Mouse (Mus musculus) telencephalon, adult 2 months (tissue): Measurements from ENCODE around the gene Cdk17.

Source experiments
- DNase-seq: peaks from one replicate; pipeline ENCODE4 v3.0.0-alpha.2; 2011; ENCODE audit warnings: low read depth, low spot score

Gene Cdk17

GRCm38 (mm10) chr10:93171182-93171855 is 10.6 kb downstream of the Cdk17 start:
- DNase-seq, result no peak

DNA sequence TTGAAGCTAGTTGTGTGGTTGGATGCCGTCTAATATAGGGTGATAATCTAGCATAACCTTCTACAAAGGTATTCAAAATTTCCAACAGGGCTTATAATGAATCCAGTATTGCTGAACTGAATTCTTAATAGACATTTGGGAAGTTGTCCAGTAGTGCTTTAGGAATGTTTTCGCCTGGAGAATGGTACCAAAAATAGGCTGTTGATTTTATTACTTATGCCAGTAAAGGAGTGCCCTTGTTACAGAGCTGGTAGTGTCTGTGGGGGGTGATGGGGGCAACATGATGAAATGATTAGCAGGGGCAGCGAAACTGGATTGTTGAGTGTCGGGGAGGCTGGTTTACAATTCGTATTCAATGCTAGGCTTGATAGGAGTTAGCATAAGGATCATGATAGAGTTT is 16.8 kb downstream of the Cdk17 start:
- no peak for DNase-seq

DNA sequence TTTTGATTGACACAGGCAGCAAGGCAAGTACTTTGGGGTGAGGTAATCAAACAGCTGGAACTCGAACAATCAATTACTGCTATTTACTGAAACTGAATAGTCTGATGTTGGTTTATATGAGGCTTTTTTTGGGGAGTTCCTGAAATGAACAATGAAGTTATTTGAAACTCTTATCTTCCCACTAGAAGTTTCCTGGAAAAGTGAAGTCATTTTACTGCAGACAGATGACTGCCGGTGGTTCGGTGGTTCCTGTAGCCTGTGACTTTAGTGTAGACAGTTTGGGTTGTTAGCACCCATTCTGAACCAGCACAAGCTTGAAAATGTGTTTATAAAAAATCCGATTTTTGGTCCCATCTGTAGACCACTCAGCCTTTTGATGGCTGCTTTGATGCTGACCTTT is 17.2 kb downstream of the Cdk17 start:
- no peak for DNase-seq

DNA sequence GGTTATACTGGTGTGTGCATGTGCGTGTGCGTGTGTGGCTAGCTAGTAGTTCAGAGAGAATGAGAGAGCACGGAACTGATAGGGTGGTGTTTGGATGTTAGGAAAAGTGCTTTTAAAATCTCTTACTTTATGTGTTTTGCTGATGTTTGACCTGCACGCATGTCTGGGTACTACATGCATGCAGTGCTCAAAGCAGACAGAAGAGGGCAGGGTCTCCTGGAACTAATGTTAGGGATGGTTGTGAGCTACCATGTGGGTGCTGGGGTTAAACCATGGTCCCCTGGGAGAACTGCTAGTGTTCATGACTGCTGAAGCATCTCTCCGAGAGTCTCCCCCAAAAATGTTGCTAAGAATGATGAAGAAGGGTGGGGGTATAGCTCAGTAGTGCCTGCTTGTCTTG is 18.0 kb downstream of the Cdk17 start:
- DNase-seq, result no peak

DNA sequence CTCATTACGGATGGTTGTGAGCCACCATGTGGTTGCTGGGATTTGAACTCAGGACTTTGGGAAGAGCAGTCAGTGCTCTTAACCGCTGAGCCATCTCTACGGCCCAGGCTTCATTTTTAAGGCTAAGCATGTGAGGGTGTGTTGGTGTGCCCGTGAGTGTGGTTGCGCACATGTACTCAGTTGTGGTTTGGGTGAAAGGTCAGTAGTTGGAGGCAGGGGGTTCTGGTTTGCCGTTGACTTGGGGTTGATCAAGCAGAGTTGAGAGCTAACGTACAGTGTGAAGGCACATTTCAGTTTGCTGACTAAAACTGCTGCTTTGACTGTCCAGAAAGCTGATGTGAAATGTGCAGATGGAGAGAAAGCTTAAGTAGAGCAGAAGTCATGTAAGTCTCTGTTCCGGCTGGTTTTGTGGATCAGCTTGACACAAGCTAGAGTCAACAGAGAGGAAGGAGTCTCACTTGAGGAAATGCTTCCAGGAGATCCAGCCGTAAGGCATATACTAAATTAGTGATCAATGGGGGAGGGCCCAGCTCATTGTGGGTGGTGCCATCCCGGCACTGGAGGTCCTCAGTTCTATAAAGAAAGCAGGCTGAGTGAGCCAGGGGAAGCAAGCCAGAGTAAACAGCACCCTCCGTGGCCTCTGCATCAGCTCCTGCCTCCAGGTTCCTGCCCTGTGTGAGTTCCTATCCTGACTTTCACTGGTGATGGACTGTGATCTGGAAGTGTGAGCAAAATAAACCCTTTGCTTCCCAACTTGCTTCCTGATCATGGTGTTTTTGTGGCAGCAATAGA is 19.2 kb downstream of the Cdk17 start:
- no peak for DNase-seq

DNA sequence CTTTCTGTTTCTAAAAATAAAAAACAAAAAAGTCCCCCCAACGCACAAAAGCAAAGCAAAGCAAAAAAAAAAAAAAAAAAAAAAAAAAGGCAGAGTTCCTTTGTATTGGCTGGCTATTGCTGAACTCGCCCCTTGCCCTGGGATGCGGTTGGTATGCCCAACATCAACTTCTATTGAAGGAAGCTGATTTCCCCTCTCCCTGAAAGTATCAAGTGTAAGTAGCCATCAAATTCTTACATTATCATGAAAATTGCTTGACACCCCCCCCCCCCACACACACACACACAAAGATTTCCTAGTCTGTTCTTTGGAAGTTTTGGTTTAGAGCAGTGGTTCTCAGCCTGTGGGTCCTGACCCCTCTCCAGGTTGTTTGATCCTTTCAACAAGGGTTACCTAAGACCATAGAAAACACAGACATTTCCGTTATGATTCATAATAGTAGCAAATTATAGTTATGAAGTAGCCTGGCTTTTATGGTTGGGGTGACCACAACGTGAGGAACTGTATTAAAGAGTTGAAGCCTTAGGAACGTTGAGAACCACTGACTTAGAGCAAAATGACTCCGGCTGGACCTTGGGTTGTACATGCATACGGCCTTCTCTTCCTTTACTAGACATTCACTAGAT is 23.8 kb downstream of the Cdk17 start:
- no peak for DNase-seq

DNA sequence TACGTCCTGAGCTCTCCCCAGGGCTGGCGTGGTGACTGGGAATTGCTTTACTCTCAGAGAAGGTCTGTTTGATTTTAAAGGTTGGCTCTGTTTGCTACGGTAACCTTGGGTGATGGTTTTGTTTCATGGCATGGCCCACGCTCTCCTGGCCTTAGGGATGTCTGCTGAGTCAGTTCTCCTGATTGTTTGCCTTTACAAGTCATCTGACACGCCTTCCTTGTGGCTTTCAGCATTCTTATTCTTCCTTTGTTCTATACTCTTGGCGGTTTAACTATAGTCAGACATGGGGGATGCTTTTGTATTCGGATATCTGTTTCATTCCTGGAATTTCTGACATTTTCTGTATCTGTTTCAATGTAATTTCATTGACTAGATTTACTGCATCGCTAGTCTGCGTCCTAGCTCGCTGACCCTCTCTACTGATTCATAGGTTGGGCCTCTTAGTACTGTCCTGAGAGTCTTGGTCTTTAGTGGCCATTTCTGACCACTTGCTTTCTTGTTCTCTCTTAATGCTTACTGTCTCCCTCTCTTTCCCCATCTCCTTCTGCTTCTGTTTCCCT is 27.8 kb downstream of the Cdk17 start:
- no peak for DNase-seq

GRCm38 (mm10) chr10:93190475-93191262 is 30.0 kb downstream of the Cdk17 start:
- DNase-seq, result no peak

GRCm38 (mm10) chr10:93197092-93197491 is 36.4 kb downstream of the Cdk17 start:
- no peak for DNase-seq

DNA sequence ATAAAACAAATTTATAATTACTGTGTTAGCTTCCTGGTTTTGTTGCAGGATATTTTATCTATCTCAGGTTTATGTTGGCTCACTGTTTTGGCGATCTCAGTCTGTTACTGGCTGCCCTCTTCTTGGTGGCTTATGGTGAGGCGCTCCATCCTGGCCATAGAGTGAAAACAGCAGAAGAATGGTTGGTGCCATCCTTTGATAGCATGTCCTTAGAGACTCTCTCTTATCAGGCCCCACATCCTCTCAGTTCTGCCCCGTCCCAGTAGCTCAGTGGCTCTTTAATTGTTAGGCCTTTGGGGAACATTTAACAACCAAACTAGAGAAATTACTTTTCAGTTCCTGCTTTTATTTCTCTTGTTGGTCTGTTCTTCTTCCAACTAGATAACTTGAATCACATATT is 38.3 kb downstream of the Cdk17 start:
- DNase-seq, result no peak

GRCm38 (mm10) chr10:93201846-93202458 is 41.3 kb downstream of the Cdk17 start:
- no peak for DNase-seq

DNA sequence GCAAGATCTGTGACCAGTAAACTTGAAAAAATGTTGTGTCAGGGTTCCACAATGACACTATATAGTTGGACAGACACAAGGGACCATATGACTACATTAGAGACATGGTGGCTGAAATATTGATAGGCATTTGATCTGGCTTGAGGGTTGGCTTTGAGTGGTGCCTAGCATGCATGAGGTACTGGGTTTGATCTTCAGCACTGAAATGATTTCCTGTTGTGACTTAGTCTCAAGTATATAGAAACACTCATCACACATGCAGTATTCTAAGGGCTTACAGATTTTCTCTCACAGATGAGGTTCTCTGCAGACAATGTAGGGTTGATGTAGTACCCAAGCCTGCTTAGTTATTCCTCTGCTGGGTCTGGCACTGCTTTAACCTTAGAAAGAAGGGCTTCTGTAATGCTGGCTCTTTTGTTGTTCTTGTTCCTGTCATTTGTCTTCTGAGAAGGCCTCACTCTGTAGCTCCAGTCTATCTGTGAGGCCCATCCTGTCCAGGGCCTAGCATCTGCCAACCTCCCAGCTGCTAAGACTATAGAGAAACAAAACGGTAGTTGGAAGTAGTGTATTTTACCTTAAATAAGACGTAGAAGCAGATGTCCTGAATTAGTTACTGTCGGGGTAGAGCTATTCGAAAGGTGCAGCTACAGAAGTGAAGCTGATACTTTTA is 44.7 kb downstream of the Cdk17 start:
- DNase-seq, result no peak

- DNase-seq, result no peak
These were observed 46.5 kb downstream of the Cdk17 start for GRCm38 (mm10) chr10:93207176-93207575.

DNA sequence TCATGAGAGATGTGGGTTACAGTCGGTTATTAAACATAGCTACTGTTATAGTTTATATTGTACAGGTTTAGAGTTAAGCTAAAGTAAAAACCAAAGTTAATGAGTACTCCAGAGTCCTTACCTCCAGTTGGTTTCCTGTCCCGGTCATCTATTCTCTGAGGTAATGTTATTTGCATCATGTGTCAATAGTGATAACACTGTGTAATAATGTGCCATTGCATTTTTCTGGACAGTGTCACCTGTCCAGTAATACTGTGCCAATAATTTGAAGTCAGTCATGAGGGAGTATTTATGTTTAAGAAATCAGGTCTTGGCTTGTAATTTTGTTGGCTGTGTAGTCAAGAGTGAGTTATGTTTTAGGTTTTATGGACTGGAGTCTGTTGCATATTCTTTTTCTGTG is 52.0 kb downstream of the Cdk17 start:
- DNase-seq, result no peak

DNA sequence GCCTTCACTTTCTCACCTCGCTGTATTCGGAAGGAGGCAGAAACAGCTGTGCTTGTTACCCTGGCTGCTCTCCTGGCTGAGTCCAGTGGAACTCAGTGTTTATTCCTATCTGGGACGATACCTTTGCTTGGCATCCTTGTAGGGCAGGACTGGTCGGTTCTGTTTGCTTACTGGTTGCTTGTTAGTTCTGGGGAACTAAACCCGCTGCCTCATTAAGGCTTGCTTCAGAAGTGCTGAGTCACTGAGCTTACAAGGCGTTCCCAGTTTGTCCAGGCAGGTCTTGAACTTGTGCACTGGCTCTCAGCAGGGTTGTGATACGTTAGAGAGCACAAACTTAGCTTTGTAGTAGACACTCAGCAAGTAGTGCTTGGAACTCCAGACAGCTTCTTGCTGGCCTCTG is 52.7 kb downstream of the Cdk17 start:
- DNase-seq, result no peak

DNA sequence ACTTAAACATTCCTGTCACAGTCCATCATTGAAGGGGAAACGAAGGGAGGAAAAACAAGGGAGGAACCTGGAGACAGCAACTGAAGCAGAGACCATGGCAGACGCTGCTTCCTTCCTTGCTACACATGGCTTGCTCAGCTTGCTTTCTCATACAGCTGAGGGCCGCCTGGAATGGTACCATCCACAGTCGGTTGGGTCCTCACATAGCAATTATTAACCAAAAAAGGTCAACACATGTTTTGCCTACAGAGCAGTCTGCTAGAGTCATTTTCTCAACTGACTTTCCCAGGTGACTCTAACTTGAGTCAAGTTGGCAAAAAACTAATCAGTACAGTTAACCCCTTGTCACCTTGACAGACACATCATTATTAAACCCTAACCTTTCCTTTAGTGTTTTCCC is 53.6 kb downstream of the Cdk17 start:
- no peak for DNase-seq

DNA sequence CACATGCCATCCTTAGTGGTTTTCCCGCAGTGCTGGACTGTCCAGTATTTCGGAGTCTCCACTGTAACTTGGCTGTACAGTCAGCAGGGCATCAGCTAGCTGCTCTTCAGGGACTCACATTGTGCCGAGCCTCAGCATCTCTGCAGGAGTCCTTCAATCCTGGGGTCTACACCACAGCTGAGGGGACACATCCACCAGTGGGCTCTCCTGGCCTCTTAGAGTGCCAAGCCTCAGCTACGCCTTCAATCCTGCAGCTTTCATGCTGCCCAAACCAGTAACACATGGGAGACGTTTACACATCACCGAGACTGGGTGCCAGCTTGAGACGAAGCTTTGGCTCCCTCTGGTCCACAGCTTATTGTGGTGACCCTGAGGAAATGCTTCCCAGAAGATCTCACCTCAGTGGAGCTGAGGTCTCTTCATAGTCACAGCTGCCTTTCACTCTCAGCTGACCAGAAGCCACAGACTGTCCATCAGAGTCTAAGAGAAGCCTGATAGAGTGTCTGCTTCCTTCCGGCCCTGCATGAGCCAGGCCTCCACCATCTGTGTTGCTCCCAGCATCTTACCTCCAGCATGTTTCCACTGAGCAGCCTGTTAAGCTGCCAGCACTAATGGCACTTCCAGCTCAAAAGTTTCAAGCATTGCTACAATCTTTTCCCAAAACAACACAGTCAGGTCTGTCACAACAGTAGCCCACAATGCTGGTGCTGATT is 54.5 kb downstream of the Cdk17 start:
- DNase-seq, result no peak

- DNase-seq, result no peak
These were observed 65.1 kb downstream of the Cdk17 start for GRCm38 (mm10) chr10:93225751-93226150.

GRCm38 (mm10) chr10:93227921-93228320 is 67.2 kb downstream of the Cdk17 start:
- no peak for DNase-seq

DNA sequence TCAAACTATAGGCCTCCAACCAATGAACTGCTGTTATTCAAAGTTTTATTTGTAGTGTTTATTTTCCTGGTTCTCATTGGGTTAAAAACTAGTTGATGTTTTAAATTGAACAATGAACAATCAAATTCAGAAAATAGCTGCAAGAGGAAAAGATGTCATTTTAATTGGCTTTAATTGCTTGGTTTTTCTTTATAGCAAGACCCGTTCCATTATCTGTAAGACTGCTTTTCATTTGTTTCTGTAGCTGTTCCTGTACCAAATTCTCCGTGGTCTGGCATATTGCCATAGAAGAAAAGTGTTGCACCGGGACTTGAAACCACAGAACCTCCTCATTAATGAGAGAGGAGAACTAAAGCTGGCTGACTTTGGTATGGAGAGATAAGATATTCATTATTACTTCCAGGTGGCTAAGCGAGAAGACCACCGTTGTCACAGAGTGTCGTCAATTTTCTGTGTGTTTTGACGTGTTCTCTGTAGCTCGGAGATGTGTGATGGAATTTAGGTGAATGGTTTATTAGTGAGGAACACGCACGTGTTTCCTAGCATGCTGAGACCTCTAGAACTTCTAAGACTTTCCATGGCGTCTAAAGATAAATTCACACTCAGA is 67.8 kb downstream of the Cdk17 start:
- DNase-seq, result no peak
